Mouse (Mus musculus): ENCODE results near the gene Map1b. TPM values are rescaled to one million over a fixed set of nuclear protein-coding genes. Genes with fewer than 3 reads are reported as not detected.

The Map1b gene
- polyA plus RNA-seq, 1 experiment from 2014 or later: 72.0 TPM

- 61% methylated on average over 3 of the region's 3 CpGs for WGBS
- Histone ChIP-seq H3K4me1 (ENCODE audit: control insufficient read depth, insufficient read depth, low read length) (0 out of 2 replicates have a peak, but pooled peaks cover 2% of the 10 kb centered on the region), H3K4me3 (ENCODE audit: low read depth, low read length) (no peak overlapping the region), H3K9me3 (ENCODE audit: control insufficient read depth, low read length) (no peaks in the 10 kb centered on the region), H3K4me2 (ENCODE audit: low read depth, severe bottlenecking) (no peak overlapping the region), H3K27me3 (ENCODE audit: control insufficient read depth, insufficient read depth, low read length) (no peaks in the 10 kb centered on the region), H3K36me3 (ENCODE audit: control insufficient read depth, insufficient read depth, low read length) (0 out of 2 replicates have a peak, but pooled peaks cover 2% of the 10 kb centered on the region), H3K27ac (replicated peaks; ENCODE audit: low read depth, low read length) (no peak overlapping the region), H3K9ac (ENCODE audit: low read length) (no peak overlapping the region)
- DNase-seq (ENCODE audit: low spot score) (no peak), ATAC-seq (ENCODE audit: insufficient number of reproducible peaks, low FRiP score, low TSS enrichment, low read depth) (no peak)
Measured at GRCm38 (mm10) chr13:99394694-99395093, 121.6 kb downstream of the Map1b start.

- WGBS: 85% methylated on average over 3 of the region's 3 CpGs
- no peaks in the 10 kb centered on the region for H3K9me3 ChIP-seq (ENCODE audit: control insufficient read depth, low read length)
- no peak for ATAC-seq (ENCODE audit: insufficient number of reproducible peaks, low FRiP score, low TSS enrichment, low read depth)
Measured at GRCm38 (mm10) chr13:99393128-99393527, 123.2 kb downstream of the Map1b start.

DNA sequence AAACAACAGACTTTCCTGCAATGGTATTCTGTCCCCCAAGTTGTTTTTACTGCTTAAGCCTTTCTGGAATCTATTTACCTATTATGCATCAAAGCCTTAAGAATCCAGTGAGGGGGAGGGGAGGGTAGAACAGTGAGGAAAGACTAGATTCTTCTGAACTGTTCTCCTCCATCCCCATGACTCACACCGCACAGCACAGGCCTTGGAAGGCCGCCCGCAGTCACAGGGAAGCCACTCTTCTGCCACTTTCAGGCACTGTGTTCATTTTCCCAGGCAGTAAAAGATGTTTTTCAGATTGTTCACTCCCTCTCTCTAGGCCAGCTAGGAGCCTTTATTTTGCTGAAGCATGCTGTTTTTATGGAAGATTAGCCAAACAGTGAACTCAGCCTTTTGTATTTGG, 124.9 kb downstream of the Map1b start:
- WGBS: 90% methylated on average over 3 of the region's 3 CpGs
- Histone ChIP-seq H3K9ac (ENCODE audit: low read length) (no peak overlapping the region), H3K4me1 (ENCODE audit: control insufficient read depth, insufficient read depth, low read length) (no peaks in the 10 kb centered on the region), H3K4me2 (ENCODE audit: low read depth, severe bottlenecking) (no peak overlapping the region), H3K4me3 (ENCODE audit: low read depth, low read length) (no peak overlapping the region), H3K27ac (replicated peaks; ENCODE audit: low read depth, low read length) (no peak overlapping the region), H3K27me3 (ENCODE audit: control insufficient read depth, insufficient read depth, low read length) (no peaks in the 10 kb centered on the region), H3K36me3 (ENCODE audit: control insufficient read depth, insufficient read depth, low read length) (0 out of 2 replicates have a peak, but pooled peaks cover 2% of the 10 kb centered on the region), H3K9me3 (ENCODE audit: control insufficient read depth, low read length) (no peaks in the 10 kb centered on the region)
- ATAC-seq (ENCODE audit: insufficient number of reproducible peaks, low FRiP score, low TSS enrichment, low read depth): no peak
- DNase-seq (ENCODE audit: low spot score): no peak

More at GRCm38 (mm10) chr13:99393128-99393527, 123.2 kb downstream of the Map1b start:
- Histone ChIP-seq H3K4me2 (ENCODE audit: low read depth, severe bottlenecking) (no peak overlapping the region), H3K36me3 (ENCODE audit: control insufficient read depth, insufficient read depth, low read length) (0 out of 2 replicates have a peak, but pooled peaks cover 2% of the 10 kb centered on the region), H3K27me3 (ENCODE audit: control insufficient read depth, insufficient read depth, low read length) (no peaks in the 10 kb centered on the region), H3K4me1 (ENCODE audit: control insufficient read depth, insufficient read depth, low read length) (0 out of 2 replicates have a peak, but pooled peaks cover under 1% of the 10 kb centered on the region), H3K9ac (ENCODE audit: low read length) (no peak overlapping the region), H3K27ac (replicated peaks; ENCODE audit: low read depth, low read length) (no peak overlapping the region), H3K4me3 (ENCODE audit: low read depth, low read length) (no peak overlapping the region)
- DNase-seq (ENCODE audit: low spot score): no peak

- H3K27ac ChIP-seq (replicated peaks; ENCODE audit: low read depth, low read length): no peak overlapping the region
- no peaks in the 10 kb centered on the region for H3K4me1 ChIP-seq (ENCODE audit: control insufficient read depth, insufficient read depth, low read length)
- ATAC-seq (ENCODE audit: insufficient number of reproducible peaks, low FRiP score, low TSS enrichment, low read depth) (no peak), DNase-seq (ENCODE audit: low spot score) (no peak)
- H3K9me3 ChIP-seq (ENCODE audit: control insufficient read depth, low read length): no peaks in the 10 kb centered on the region
- no peak overlapping the region for H3K4me3 ChIP-seq (ENCODE audit: low read depth, low read length)
- no peaks in the 10 kb centered on the region; the same call in 1 of the 2 replicates for H3K36me3 ChIP-seq (ENCODE audit: control insufficient read depth, insufficient read depth, low read length)
- WGBS: 78% methylated on average over 7 of the region's 7 CpGs
- no peaks in the 10 kb centered on the region for H3K27me3 ChIP-seq (ENCODE audit: control insufficient read depth, insufficient read depth, low read length)
- no peak overlapping the region for H3K4me2 ChIP-seq (ENCODE audit: low read depth, severe bottlenecking)
- no peak overlapping the region for H3K9ac ChIP-seq (ENCODE audit: low read length)
Measured at GRCm38 (mm10) chr13:99387901-99388811, 128.2 kb downstream of the Map1b start.

DNA sequence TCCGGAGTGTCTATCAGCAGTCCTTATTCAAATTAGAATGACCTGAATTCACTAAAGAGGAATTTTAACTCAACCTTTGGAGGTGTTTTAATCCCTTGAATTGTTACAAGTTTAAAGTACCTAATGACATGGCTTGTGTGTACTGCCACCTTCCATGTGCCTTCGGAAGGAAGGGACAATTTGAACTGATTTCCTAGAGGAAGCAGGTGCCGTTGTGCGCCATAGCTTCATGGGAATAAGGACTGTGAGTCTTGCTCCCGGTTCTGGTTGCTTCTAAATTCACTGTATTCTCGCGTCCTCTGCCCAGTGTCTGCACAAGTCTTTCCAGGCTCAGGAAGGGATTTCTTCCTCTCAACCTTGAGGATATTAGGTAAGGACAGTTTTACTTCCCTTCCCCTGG, 130.0 kb downstream of the Map1b start:
- Histone ChIP-seq H3K4me1 (ENCODE audit: control insufficient read depth, insufficient read depth, low read length) (no peaks in the 10 kb centered on the region), H3K9ac (ENCODE audit: low read length) (no peak overlapping the region), H3K27ac (replicated peaks; ENCODE audit: low read depth, low read length) (no peak overlapping the region), H3K4me2 (ENCODE audit: low read depth, severe bottlenecking) (no peak overlapping the region), H3K36me3 (ENCODE audit: control insufficient read depth, insufficient read depth, low read length) (no peaks in the 10 kb centered on the region; the same call in 1 of the 2 replicates), H3K27me3 (ENCODE audit: control insufficient read depth, insufficient read depth, low read length) (no peaks in the 10 kb centered on the region), H3K9me3 (ENCODE audit: control insufficient read depth, low read length) (no peaks in the 10 kb centered on the region), H3K4me3 (ENCODE audit: low read depth, low read length) (no peak overlapping the region)
- ATAC-seq (ENCODE audit: insufficient number of reproducible peaks, low FRiP score, low TSS enrichment, low read depth) (no peak), DNase-seq (ENCODE audit: low spot score) (no peak)
- 94% methylated on average over 7 of the region's 7 CpGs for WGBS

DNA sequence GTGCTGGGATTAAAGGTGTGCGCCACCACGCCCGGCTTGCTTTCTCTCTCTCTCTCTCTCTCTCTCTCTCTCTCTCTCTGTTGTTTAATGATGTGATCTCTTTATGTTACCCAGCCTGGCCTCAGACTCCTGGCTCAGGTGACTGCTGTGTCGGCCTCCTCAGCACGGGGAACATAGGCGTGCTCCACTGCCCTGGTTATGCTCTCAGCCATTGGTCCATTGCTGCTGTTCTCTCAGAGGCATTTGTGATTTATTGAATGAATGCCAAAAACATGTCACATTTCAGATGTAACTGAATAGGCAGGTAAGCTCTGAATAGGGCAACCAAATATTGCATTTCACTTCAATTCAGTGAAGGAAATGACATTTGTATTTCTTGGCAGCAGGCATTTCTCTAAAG, 130.4 kb downstream of the Map1b start:
- H3K27me3 ChIP-seq (ENCODE audit: control insufficient read depth, insufficient read depth, low read length): no peaks in the 10 kb centered on the region
- 91% methylated on average over 6 of the region's 6 CpGs for WGBS
- DNase-seq (ENCODE audit: low spot score): no peak
- no peak overlapping the region for H3K4me2 ChIP-seq (ENCODE audit: low read depth, severe bottlenecking)
- no peaks in the 10 kb centered on the region for H3K9me3 ChIP-seq (ENCODE audit: control insufficient read depth, low read length)
- no peaks in the 10 kb centered on the region; the same call in 1 of the 2 replicates for H3K36me3 ChIP-seq (ENCODE audit: control insufficient read depth, insufficient read depth, low read length)
- H3K4me3 ChIP-seq (ENCODE audit: low read depth, low read length): no peak overlapping the region
- H3K9ac ChIP-seq (ENCODE audit: low read length): no peak overlapping the region
- no peak overlapping the region for H3K27ac ChIP-seq (replicated peaks; ENCODE audit: low read depth, low read length)
- no peaks in the 10 kb centered on the region for H3K4me1 ChIP-seq (ENCODE audit: control insufficient read depth, insufficient read depth, low read length)
- no peak for ATAC-seq (ENCODE audit: insufficient number of reproducible peaks, low FRiP score, low TSS enrichment, low read depth)

DNA sequence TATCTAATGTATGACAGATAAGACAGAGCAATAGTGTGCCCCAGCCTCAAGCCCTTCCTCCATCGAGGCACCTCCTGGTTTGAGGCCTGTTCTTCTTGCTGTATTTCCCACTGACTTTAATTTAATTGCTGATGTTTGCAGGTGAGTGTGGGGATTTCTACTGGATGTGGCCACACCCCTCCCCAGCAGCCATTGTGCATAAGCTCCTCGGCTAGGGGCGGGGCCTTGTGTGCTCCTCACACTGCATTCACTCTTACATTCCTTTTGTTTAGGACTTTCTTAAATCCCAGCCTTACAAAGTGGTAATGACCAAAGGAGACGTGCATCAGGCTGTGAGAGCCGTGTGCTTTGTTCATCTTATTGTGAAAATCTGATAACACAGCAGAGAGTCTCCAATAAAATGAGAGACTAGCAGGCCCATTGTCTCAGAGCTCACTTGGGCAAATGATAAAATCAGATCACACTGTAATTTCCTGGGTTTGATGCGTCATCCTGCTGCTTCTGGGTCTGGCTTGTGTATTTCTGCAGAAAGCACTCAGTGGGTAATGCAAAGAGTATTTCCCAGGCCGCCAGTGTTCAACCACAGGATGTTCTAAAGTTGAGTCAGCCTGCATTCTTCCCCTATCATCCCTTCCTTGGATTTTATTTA, 131.7 kb downstream of the Map1b start:
- no peak overlapping the region for H3K9ac ChIP-seq (ENCODE audit: low read length)
- H3K36me3 ChIP-seq (ENCODE audit: control insufficient read depth, insufficient read depth, low read length): no peaks in the 10 kb centered on the region; the same call in 1 of the 2 replicates
- no peak overlapping the region for H3K4me3 ChIP-seq (ENCODE audit: low read depth, low read length)
- no peak overlapping the region for H3K4me2 ChIP-seq (ENCODE audit: low read depth, severe bottlenecking)
- no peaks in the 10 kb centered on the region for H3K27me3 ChIP-seq (ENCODE audit: control insufficient read depth, insufficient read depth, low read length)
- DNase-seq (ENCODE audit: low spot score) (no peak), ATAC-seq (ENCODE audit: insufficient number of reproducible peaks, low FRiP score, low TSS enrichment, low read depth) (no peak)
- 83% methylated on average over 7 of the region's 7 CpGs for WGBS
- no peaks in the 10 kb centered on the region for H3K9me3 ChIP-seq (ENCODE audit: control insufficient read depth, low read length)
- no peak overlapping the region for H3K27ac ChIP-seq (replicated peaks; ENCODE audit: low read depth, low read length)
- no peaks in the 10 kb centered on the region for H3K4me1 ChIP-seq (ENCODE audit: control insufficient read depth, insufficient read depth, low read length)

DNA sequence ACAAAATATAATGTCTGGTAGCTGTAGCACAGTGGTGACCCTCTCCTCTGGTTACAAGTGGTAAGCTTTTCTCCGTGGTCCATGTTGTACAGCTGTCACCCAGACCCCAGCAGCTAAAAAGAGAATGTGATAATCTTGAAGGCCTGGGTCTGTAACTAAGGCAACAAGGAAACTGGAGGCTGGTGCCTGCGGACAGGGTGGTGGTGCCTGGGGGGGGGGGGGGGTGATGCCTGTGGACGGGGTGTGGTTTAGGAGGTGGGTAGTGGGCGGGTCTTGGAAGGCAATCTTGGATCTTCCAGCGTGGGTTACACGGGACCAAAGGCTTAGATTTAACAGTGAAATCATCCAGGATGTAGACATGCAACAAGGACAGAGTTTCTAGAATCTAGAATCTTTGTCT, 134.0 kb downstream of the Map1b start:
- WGBS: 66% methylated on average over 6 of the region's 6 CpGs
- DNase-seq (ENCODE audit: low spot score): no peak
- H3K4me3 ChIP-seq (ENCODE audit: low read depth, low read length): no peak overlapping the region
- H3K27ac ChIP-seq (replicated peaks; ENCODE audit: low read depth, low read length): no peak overlapping the region
- no peaks in the 10 kb centered on the region for H3K4me1 ChIP-seq (ENCODE audit: control insufficient read depth, insufficient read depth, low read length)
- H3K9me3 ChIP-seq (ENCODE audit: control insufficient read depth, low read length): no peaks in the 10 kb centered on the region
- no peak overlapping the region for H3K4me2 ChIP-seq (ENCODE audit: low read depth, severe bottlenecking)
- H3K27me3 ChIP-seq (ENCODE audit: control insufficient read depth, insufficient read depth, low read length): no peaks in the 10 kb centered on the region
- no peaks in the 10 kb centered on the region; the same call in 1 of the 2 replicates for H3K36me3 ChIP-seq (ENCODE audit: control insufficient read depth, insufficient read depth, low read length)
- no peak overlapping the region for H3K9ac ChIP-seq (ENCODE audit: low read length)
- ATAC-seq (ENCODE audit: insufficient number of reproducible peaks, low FRiP score, low TSS enrichment, low read depth): no peak

Measured in limb, embryonic 11.5 days (tissue).